Mouse (Mus musculus): Measurements from ENCODE around the gene Micu1.

- no peak for TF ChIP-seq POLR2A (IDR thresholded peaks at IDR 0.05; ENCODE audit: borderline replicate concordance, extremely low read depth, low read depth, low read length)
- 0 out of 2 replicates have a peak, but pooled peaks have one; percentile 3 for TF ChIP-seq CTCF (IDR thresholded peaks at IDR 0.05; ENCODE audit: insufficient read depth, low read length)
Observed at GRCm38 (mm10) chr10:59787140-59787800, 85.0 kb downstream of the Micu1 start.
